Mouse (Mus musculus): ENCODE measurements around the gene Olfr23. TPM values are rescaled to one million over a fixed set of nuclear protein-coding genes. Genes with fewer than 3 reads are reported as not detected.

Olfr23 gene
- total RNA-seq (2023) = not detected

GRCm38 (mm10) chr11:73936377-73936776 is at the start of gene Olfr23:
Gene Olfr23 (plus strand): TSS chr11:73936677.

GRCm38 (mm10) chr11:73890671-73891070 is 45.8 kb upstream of the Olfr23 start, which contains the start of gene Olfr394:
Gene Olfr394 (minus strand): TSS chr11:73890771.

GRCm38 (mm10) chr11:73909199-73909598 is 27.3 kb upstream of the Olfr23 start, which contains the start of gene Olfr395:
Gene Olfr395 (minus strand): TSS chr11:73909299.

GRCm38 (mm10) chr11:73960517-73960916 is 24.0 kb downstream of the Olfr23 start, which contains the start of gene Olfr397:
Gene Olfr397 (plus strand): TSS chr11:73960817.

GRCm38 (mm10) chr11:73990307-73990706 is 53.8 kb downstream of the Olfr23 start, which contains the start of gene Olfr398:
Gene Olfr398 (minus strand): TSS chr11:73990407.

Other genes starting within 250 kb of the Olfr23 start
- not detected for gene Zfp735, start 247.9 kb upstream of the Olfr23 start, total RNA-seq (2023)
- gene Olfr389, start 156.0 kb upstream of the Olfr23 start, total RNA-seq (2023) = not detected
- gene Olfr390, start 153.7 kb upstream of the Olfr23 start, total RNA-seq (2023) = not detected
- not detected for gene Olfr391-ps, start 133.6 kb upstream of the Olfr23 start, total RNA-seq (2023)
- not detected for gene Olfr392, start 119.6 kb upstream of the Olfr23 start, total RNA-seq (2023)
- not detected for gene Olfr393, start 85.2 kb upstream of the Olfr23 start, total RNA-seq (2023)
- gene Olfr394, start 45.9 kb upstream of the Olfr23 start, total RNA-seq (2023) = not detected
- gene Olfr395, start 27.4 kb upstream of the Olfr23 start, total RNA-seq (2023) = not detected
- gene Olfr397, start 24.1 kb downstream of the Olfr23 start, total RNA-seq (2023) = not detected
- not detected for gene Olfr398, start 53.7 kb downstream of the Olfr23 start, total RNA-seq (2023)
- gene Olfr139, start 119.9 kb downstream of the Olfr23 start, total RNA-seq (2023) = not detected
- gene Olfr399, start 119.9 kb downstream of the Olfr23 start, total RNA-seq (2023) = not detected
- gene Zfp616, start 133.3 kb downstream of the Olfr23 start, total RNA-seq (2023) = not detected
- gene Olfr401, start 177.0 kb downstream of the Olfr23 start, total RNA-seq (2023) = not detected
- gene Olfr402, start 216.9 kb downstream of the Olfr23 start, total RNA-seq (2023) = not detected
- gene Olfr403, start 249.6 kb downstream of the Olfr23 start, total RNA-seq (2023) = not detected